Mouse (Mus musculus) stomach, postnatal 0 days (tissue): Measurements from ENCODE around the gene Ttk.

Experiments used
- CTCF ChIP-seq: IDR thresholded peaks from 2 replicates; pipeline ENCODE4 v1.5.1; 2016; ENCODE audit warnings: antibody characterized with exemption, low read depth, mild to moderate bottlenecking, moderate library complexity
- EP300 ChIP-seq: optimal IDR thresholded peaks from 2 replicates; pipeline ENCODE3; 2016; ENCODE audit warnings: antibody characterized with exemption

DNA sequence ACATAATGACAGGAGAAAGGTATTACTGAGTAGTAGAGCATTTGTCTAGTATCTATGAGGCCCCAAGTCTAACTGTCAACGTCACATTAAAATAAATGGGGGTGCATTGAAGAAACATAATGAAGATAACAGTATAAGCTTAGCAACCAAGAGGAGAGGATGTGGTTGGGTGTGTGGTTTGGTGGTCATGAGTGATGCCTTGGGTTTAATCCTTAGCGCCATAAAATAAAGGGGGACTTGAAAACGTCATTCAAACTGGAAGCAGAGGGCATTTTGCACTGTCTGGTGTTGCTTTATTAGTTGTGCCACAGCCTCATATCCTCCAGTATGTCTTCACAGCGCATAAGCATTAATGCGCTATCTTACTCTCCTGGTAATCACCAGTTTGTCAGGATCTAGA, 4.6 kb upstream of the Ttk start:
- TF ChIP-seq EP300, result no peak
- no peak for TF ChIP-seq CTCF
